Mouse (Mus musculus): ENCODE results near the gene D930020B18Rik. TPM values are rescaled to one million over a fixed set of nuclear protein-coding genes. Genes with fewer than 3 reads are reported as not detected.

Gene D930020B18Rik
- polyA plus RNA-seq, 1 experiment from 2014 or later, result 0.15 TPM

DNA sequence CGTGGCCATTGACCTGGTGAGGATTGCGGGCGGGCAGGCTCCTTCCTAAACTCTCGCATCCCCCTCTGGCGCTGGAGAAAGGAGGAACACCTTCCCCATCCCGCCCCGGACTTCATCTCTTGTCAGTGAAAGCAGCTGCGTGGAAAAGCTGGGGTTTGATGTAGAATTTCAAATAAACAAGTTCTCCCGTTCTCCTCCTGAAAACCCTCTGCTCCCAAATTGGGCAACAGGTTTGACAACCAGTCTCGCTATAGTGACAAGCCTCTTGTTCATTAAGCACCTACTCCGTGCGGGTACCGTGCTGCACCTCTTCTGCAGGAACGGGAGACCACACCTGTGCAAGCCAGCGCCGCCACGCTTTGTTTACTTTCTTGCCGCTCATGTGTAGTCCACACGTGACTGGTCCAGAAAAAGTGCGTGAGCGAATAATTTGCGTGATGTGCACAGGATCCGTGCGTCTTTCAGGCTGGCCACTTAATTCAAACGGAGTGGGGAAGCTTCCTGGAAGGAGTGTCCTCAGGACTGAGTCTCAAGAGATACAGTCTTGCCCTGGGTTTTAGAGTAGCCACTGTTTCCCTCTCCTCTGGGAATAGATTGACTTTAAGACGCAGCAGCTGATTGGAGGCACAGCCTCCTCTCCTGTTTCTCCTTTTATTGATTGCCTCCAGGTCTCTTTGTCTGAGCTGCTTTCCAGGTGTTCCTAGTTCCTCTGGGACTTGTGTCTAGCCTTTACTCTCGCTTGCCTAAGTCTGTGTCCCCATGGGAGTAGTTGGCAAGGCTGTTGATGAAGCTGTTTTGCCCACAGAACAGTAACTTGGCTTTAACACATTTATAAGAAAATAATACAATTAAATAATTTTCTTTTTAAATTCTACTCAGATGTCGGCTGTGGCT, 913 bp downstream of the D930020B18Rik start:
- H3K4me3 ChIP-seq (replicated peaks), result peak overlapping the region; percentile 51
- H3K9me3 ChIP-seq, result no peaks in the 10 kb centered on the region
- H3K4me2 ChIP-seq (replicated peaks), result peak overlapping the region; percentile 92
- no peaks in the 10 kb centered on the region for H3K36me3 ChIP-seq
- no peak overlapping the region for H3K27ac ChIP-seq
- no peak; the same call in 1 of the 2 replicates for ATAC-seq
- peaks cover 19% of the 10 kb centered on the region for H3K4me1 ChIP-seq (replicated peaks)
- WGBS, result 6% methylated on average over 28 of the region's 28 CpGs
- H3K9ac ChIP-seq (replicated peaks), result peak overlapping the region; percentile 63
- H3K27me3 ChIP-seq, result peaks cover 40% of the 10 kb centered on the region

DNA sequence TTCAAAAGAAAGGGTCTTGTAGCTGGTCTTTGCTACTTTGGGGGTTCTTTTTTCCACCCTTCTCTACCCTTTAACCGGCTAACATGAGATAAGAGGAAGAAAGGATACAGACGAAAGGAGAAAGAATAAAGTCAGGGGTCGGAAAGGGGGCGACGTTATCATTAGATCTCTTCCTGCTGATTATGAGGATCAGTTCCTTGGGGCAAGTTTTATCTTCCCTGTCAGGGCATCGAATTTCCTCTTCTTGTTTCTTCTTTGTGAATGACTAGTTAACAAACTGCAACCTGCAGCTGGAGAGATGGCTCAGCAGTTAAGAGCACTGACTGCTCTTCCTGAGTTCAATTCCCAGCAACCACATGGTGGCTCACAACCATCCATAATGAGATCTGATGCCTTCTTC, 4.9 kb downstream of the D930020B18Rik start:
- Histone ChIP-seq H3K9me3 (no peaks in the 10 kb centered on the region), H3K4me1 (replicated peaks) (peaks cover 13% of the 10 kb centered on the region), H3K27ac (no peak overlapping the region), H3K9ac (replicated peaks) (no peak overlapping the region), H3K36me3 (no peaks in the 10 kb centered on the region), H3K27me3 (peaks cover 33% of the 10 kb centered on the region), H3K4me2 (replicated peaks) (no peak overlapping the region), H3K4me3 (replicated peaks) (no peak overlapping the region)
- ATAC-seq, result no peak
- WGBS, result 78% methylated on average over 6 of the region's 6 CpGs

DNA sequence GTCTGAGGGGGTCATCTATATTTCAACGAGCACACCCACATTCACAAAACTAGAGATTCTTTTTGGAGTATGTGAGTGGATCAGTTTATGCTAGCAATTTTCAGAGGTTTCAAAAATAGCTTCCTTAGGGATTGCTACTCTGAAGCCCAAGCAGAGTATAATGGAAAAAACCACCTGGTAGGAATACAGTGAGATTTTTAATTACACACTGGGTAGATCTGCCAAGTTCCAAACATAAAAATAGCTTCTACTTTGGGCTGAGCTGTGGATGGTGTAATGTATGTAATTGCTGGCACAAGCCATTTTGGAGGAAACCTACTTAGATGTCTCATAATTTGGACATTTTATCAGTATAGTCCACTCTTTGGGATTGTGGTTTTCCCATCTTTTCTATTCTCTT, 11.7 kb downstream of the D930020B18Rik start:
- Histone ChIP-seq H3K4me2 (replicated peaks) (no peak overlapping the region), H3K27ac (no peak overlapping the region), H3K9ac (replicated peaks) (no peak overlapping the region), H3K36me3 (no peaks in the 10 kb centered on the region), H3K4me3 (replicated peaks) (no peak overlapping the region), H3K4me1 (replicated peaks) (no peaks in the 10 kb centered on the region), H3K9me3 (no peaks in the 10 kb centered on the region), H3K27me3 (no peaks in the 10 kb centered on the region)
- no peak for ATAC-seq
- WGBS, result 90% methylated on average over 1 of the region's 1 CpGs

DNA sequence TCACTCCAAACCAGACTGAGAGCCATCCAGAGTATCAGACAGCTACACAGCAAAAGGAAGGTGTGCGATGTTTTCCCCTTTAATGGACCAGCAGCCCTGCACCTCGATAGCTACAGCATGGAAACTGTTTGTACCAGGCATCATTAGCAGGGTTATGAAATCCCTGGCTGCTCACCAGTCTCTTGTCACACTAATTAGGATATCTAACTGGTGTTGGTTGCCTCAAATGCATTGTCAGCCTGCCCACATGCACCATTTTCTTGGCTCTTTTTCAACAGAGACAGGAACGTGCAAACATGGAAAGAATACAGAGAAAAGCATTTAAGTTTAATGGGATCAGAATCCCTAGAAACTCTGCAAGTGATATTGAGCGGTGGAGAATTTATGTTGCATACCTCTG, 14.5 kb downstream of the D930020B18Rik start:
- Histone ChIP-seq H3K4me2 (replicated peaks) (no peak overlapping the region), H3K9me3 (no peaks in the 10 kb centered on the region), H3K36me3 (no peaks in the 10 kb centered on the region), H3K9ac (replicated peaks) (no peak overlapping the region), H3K4me1 (replicated peaks) (no peaks in the 10 kb centered on the region), H3K27me3 (no peaks in the 10 kb centered on the region), H3K4me3 (replicated peaks) (no peak overlapping the region), H3K27ac (no peak overlapping the region)
- ATAC-seq, result no peak
- WGBS, result 92% methylated on average over 4 of the region's 4 CpGs

DNA sequence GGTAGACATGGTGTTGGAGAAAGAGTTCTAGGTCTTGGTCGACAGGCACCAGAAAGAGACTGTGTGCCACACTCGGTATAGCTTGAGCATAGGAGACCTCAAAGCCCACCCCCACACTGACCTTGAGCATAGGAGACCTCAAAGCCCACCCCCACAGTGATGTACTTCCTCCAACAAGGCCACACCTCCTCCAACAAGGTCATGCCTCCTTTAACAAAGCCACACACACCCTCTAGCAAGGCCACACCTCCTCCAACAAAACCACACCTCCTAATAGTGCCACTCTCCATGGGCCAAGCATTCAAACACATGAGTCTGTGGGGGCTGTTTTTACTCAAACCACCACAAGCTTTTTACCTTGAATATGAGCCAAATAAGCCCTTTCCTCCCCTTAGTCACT, 21.3 kb downstream of the D930020B18Rik start:
- Histone ChIP-seq H3K9me3 (no peaks in the 10 kb centered on the region), H3K4me2 (replicated peaks) (no peak overlapping the region), H3K4me3 (replicated peaks) (no peak overlapping the region), H3K27ac (no peak overlapping the region), H3K9ac (replicated peaks) (no peak overlapping the region), H3K4me1 (replicated peaks) (peaks cover 8% of the 10 kb centered on the region), H3K36me3 (no peaks in the 10 kb centered on the region), H3K27me3 (no peaks in the 10 kb centered on the region)
- WGBS, result 88% methylated on average over 2 of the region's 2 CpGs
- ATAC-seq, result no peak

DNA sequence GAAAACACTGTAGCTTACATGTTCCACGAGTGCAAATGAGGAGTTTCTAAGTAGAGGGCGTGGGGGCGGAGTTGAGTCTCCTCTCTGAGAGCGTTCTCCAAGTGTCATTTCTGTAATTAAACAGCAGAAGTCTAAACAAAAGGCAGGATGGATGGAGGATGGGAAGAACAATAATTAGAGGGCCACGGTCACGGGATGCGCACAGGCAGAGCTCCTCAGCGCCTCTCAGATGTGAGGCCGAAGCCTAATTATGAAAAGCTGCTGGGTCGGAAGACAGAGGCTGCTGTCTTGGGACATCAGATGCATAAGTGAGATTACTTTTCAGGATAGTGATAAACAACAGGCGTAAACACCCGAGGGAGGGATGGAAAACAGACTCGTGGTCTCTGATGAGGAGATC, 22.2 kb downstream of the D930020B18Rik start:
- H3K4me1 ChIP-seq (replicated peaks), result peaks cover 8% of the 10 kb centered on the region
- WGBS, result 49% methylated on average over 13 of the region's 13 CpGs
- no peak overlapping the region for H3K27ac ChIP-seq
- no peak overlapping the region for H3K4me3 ChIP-seq (replicated peaks)
- no peaks in the 10 kb centered on the region for H3K36me3 ChIP-seq
- H3K27me3 ChIP-seq, result no peaks in the 10 kb centered on the region
- ATAC-seq, result no peak
- no peaks in the 10 kb centered on the region for H3K9me3 ChIP-seq
- no peak overlapping the region for H3K4me2 ChIP-seq (replicated peaks)
- H3K9ac ChIP-seq (replicated peaks), result no peak overlapping the region

DNA sequence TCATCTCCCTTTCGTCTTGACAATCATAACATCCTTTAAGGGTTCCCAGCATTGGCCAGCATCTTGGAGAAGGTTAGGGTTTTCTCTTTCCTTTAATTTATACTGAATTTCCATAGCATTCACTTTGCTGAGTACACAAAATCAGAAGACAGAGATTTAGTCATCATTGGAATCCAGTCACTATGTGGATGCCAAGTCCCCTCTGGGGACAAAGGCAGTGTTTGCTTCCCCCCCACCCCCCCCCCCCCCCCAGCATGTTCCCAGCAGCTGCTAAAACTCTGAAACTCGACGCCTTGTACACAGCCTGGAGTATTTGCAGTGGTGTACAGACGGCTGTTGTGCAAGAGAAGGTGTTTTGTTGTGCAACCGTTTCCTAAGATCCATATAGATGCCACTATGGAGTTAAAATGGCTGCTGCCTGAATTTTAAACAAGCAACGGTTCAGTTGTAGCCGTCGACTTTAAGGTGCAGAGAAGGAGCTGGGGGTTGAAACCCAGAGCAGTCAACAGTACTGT, 24.3 kb downstream of the D930020B18Rik start:
- H3K4me1 ChIP-seq (replicated peaks), result peaks cover 8% of the 10 kb centered on the region
- no peak overlapping the region for H3K4me2 ChIP-seq (replicated peaks)
- no peak for ATAC-seq
- no peak overlapping the region for H3K4me3 ChIP-seq (replicated peaks)
- no peak overlapping the region for H3K9ac ChIP-seq (replicated peaks)
- H3K36me3 ChIP-seq, result no peaks in the 10 kb centered on the region
- H3K27ac ChIP-seq, result no peak overlapping the region
- H3K9me3 ChIP-seq, result no peaks in the 10 kb centered on the region
- 67% methylated on average over 8 of the region's 8 CpGs for WGBS
- H3K27me3 ChIP-seq, result no peaks in the 10 kb centered on the region

DNA sequence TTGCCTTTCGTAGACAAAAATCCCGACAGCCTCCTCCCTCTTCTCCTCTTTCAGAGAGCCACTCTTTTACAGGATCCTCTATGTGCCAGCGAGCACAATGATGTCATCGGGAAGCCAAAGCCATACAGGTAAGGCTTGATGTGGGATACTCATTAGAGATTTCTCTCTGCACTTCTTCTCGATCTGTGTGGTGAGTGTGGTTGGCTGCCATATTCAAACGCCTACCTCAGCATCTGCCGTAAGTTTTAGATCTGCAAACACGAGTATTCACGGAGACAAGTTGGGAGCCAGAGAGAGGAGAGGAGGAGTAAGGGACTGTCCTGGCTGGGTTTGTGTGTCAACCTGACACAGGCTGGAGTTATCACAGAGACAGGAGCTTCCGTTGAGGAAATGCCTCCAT, 27.7 kb downstream of the D930020B18Rik start:
- Histone ChIP-seq H3K4me2 (replicated peaks) (no peak overlapping the region), H3K36me3 (no peaks in the 10 kb centered on the region), H3K9ac (replicated peaks) (no peak overlapping the region), H3K4me3 (replicated peaks) (no peak overlapping the region), H3K4me1 (replicated peaks) (no peaks in the 10 kb centered on the region), H3K27me3 (no peaks in the 10 kb centered on the region), H3K27ac (no peak overlapping the region), H3K9me3 (peaks cover 3% of the 10 kb centered on the region; the same call in 1 of the 2 replicates)
- no peak for ATAC-seq
- WGBS, result 90% methylated on average over 10 of the region's 10 CpGs

DNA sequence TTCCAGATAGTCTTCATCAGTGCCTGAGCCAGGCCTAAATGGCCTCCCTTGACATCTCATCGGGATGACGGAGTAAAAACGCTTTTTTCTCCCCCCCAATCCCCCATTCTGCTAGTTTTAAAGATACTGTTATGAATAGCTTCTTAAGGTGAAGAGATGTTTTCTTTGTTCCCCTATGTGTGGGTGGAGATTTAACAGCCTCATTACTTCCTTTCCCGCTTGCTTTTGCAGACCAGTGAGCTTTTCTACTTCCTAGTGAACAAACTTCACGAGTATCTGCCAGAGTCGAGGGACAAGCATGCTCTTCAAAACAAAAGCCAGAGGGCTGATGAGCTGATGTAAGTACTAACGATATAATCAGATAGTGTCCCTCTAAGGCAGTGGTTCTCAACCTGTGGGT, 35.6 kb downstream of the D930020B18Rik start:
- ATAC-seq, result no peak
- no peak overlapping the region for H3K4me2 ChIP-seq (replicated peaks)
- H3K9me3 ChIP-seq, result peaks cover 3% of the 10 kb centered on the region; the same call in 1 of the 2 replicates
- no peak overlapping the region for H3K4me3 ChIP-seq (replicated peaks)
- no peak overlapping the region for H3K27ac ChIP-seq
- H3K4me1 ChIP-seq (replicated peaks), result no peaks in the 10 kb centered on the region
- H3K36me3 ChIP-seq, result no peaks in the 10 kb centered on the region
- 67% methylated on average over 7 of the region's 7 CpGs for WGBS
- no peak overlapping the region for H3K9ac ChIP-seq (replicated peaks)
- H3K27me3 ChIP-seq, result no peaks in the 10 kb centered on the region

DNA sequence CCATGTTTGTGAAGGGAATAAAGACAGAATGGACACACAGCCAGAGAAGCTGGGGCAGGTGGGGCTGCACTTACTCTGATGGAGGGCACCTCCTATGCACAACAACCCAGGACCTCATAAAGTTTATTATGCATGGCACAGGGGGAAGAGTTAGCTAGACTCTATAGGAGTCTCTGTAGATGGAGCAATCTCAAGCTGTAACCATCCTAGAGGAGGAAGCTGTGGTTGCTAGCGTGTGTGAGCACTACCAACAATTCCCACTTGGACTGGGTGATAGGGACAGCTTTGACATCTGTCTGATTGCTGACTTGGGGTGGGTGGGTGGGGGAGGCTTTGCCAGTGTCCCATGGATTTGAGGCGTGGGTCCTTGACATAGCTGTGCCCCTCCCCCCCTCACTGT, 39.5 kb downstream of the D930020B18Rik start:
- Histone ChIP-seq H3K27ac (no peak overlapping the region), H3K27me3 (no peaks in the 10 kb centered on the region), H3K4me3 (replicated peaks) (no peak overlapping the region), H3K4me2 (replicated peaks) (no peak overlapping the region), H3K36me3 (no peaks in the 10 kb centered on the region), H3K4me1 (replicated peaks) (no peaks in the 10 kb centered on the region), H3K9me3 (no peaks in the 10 kb centered on the region), H3K9ac (replicated peaks) (no peak overlapping the region)
- WGBS, result 88% methylated on average over 2 of the region's 2 CpGs
- ATAC-seq, result no peak

DNA sequence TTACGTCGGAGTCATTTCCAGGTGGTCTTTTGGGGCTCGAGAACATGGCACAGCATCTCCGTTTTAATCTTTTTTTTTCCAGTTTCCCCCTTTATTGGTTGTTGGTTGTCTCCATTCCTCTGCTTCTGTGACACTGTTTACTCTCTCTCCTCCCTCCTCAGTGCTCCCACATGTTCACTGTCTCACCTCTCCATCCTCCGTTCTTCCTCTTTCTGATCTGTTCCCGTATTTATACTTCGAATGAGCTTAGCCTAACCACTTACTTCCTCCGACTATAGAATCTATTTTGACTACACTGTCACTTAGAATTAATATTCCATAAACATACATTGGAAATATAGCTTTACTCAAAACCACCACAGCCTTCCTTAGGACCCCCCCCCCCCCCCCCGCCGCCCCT, 41.2 kb downstream of the D930020B18Rik start:
- no peaks in the 10 kb centered on the region for H3K27me3 ChIP-seq
- 93% methylated on average over 10 of the region's 10 CpGs for WGBS
- no peak for ATAC-seq

DNA sequence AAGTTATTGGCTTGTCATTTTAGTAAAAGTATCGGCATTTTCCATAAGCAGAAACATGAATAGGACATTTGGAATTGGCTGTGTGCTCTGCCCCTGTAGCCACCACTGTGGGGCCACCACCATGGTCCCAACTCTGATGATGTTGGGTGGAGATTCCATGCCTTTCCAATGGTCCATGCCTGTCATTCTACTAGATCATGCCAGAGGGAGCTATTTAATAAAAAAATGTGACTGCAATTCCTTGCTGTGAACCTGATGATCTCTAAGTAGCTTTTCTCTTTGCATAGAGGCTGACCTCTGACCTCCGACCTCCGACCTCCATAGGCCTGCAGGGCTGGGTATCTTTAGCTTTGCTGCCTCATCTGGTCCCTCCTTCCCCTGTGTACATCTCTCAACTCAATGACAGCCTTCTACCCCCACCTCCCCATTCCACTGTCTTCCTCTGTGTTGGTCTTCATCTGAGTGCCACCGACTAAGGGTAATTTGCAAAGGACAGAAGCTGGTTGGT, 44.8 kb downstream of the D930020B18Rik start:
- no peaks in the 10 kb centered on the region for H3K27me3 ChIP-seq
- no peaks in the 10 kb centered on the region for H3K9me3 ChIP-seq
- H3K9ac ChIP-seq (replicated peaks), result no peak overlapping the region
- H3K4me3 ChIP-seq (replicated peaks), result no peak overlapping the region
- no peak overlapping the region for H3K27ac ChIP-seq
- 84% methylated on average over 4 of the region's 4 CpGs for WGBS
- no peak overlapping the region for H3K4me2 ChIP-seq (replicated peaks)
- ATAC-seq, result no peak
- no peaks in the 10 kb centered on the region for H3K4me1 ChIP-seq (replicated peaks)
- H3K36me3 ChIP-seq, result no peaks in the 10 kb centered on the region

More for the DNA sequence above, 41.2 kb downstream of the D930020B18Rik start:
- no peaks in the 10 kb centered on the region for H3K4me1 ChIP-seq (replicated peaks)
- no peaks in the 10 kb centered on the region for H3K9me3 ChIP-seq
- no peak overlapping the region for H3K9ac ChIP-seq (replicated peaks)
- H3K4me3 ChIP-seq (replicated peaks), result no peak overlapping the region
- H3K27ac ChIP-seq, result no peak overlapping the region
- no peak overlapping the region for H3K4me2 ChIP-seq (replicated peaks)
- H3K36me3 ChIP-seq, result no peaks in the 10 kb centered on the region
